Mouse (Mus musculus): Measurements from ENCODE around the gene Gm11060. TPM values are rescaled to one million over a fixed set of nuclear protein-coding genes. Genes with fewer than 3 reads are reported as not detected.

Gene Gm11060
- polyA plus RNA-seq, 1 experiment from 2014 or later: not detected

GRCm38 (mm10) chr2:105099410-105099809, 7.6 kb downstream of the Gm11060 start:
- H3K27ac ChIP-seq (ENCODE audit: low read length): no peak overlapping the region
- no peaks in the 10 kb centered on the region for H3K27me3 ChIP-seq (replicated peaks; ENCODE audit: control insufficient read depth, insufficient read depth, low read length)
- no peaks in the 10 kb centered on the region for H3K9me3 ChIP-seq (ENCODE audit: control insufficient read depth, low read length)
- ATAC-seq: no peak
- H3K4me2 ChIP-seq (ENCODE audit: low read depth, low read length): no peak overlapping the region
- 65% methylated on average over 7 of the region's 7 CpGs for WGBS
- no peaks in the 10 kb centered on the region for H3K36me3 ChIP-seq (ENCODE audit: control insufficient read depth, insufficient read depth, low read length)
- no peak overlapping the region for H3K4me3 ChIP-seq (ENCODE audit: low read length)
- no peak overlapping the region for H3K9ac ChIP-seq (ENCODE audit: low read depth, low read length)
- no peaks in the 10 kb centered on the region for H3K4me1 ChIP-seq (ENCODE audit: control insufficient read depth, insufficient read depth, low read length)

DNA sequence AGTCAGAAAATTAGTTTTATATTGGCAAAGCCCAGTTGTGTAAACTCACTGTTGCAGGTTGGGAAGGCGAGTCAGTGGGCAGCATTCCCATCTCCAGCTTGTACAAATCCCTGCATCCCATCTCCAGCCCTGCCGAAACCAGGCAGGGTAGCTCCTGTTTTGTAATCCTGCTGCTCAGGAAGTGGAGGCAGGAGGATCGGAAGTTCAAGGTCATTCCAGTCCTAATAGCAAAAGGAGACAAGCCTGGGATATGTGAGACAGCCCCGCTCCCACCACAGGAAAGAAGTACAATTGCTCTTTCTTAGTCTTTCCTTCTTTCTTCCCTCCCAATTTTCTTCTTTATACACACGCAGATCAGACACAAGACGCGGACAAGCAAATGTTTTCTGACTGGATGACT, 8.7 kb downstream of the Gm11060 start:
- ATAC-seq: no peak
- Histone ChIP-seq H3K4me3 (ENCODE audit: low read length) (no peak overlapping the region), H3K4me1 (ENCODE audit: control insufficient read depth, insufficient read depth, low read length) (no peaks in the 10 kb centered on the region), H3K4me2 (ENCODE audit: low read depth, low read length) (no peak overlapping the region), H3K9ac (ENCODE audit: low read depth, low read length) (no peak overlapping the region), H3K27me3 (replicated peaks; ENCODE audit: control insufficient read depth, insufficient read depth, low read length) (no peaks in the 10 kb centered on the region), H3K27ac (ENCODE audit: low read length) (no peak overlapping the region), H3K36me3 (ENCODE audit: control insufficient read depth, insufficient read depth, low read length) (no peaks in the 10 kb centered on the region), H3K9me3 (ENCODE audit: control insufficient read depth, low read length) (no peaks in the 10 kb centered on the region)
- WGBS: 65% methylated on average over 7 of the region's 7 CpGs

GRCm38 (mm10) chr2:105108703-105109158, 16.9 kb downstream of the Gm11060 start:
- H3K27me3 ChIP-seq (replicated peaks; ENCODE audit: control insufficient read depth, insufficient read depth, low read length): peaks cover 3% of the 10 kb centered on the region; the same call in 1 of the 2 replicates
- no peak overlapping the region for H3K4me3 ChIP-seq (ENCODE audit: low read length)
- WGBS: 31% methylated on average over 6 of the region's 6 CpGs
- H3K9me3 ChIP-seq (ENCODE audit: control insufficient read depth, low read length): no peaks in the 10 kb centered on the region
- no peak overlapping the region for H3K4me2 ChIP-seq (ENCODE audit: low read depth, low read length)
- H3K27ac ChIP-seq (ENCODE audit: low read length): no peak overlapping the region
- ATAC-seq: 0 out of 2 replicates have a peak, but pooled peaks have one; percentile 11
- H3K4me1 ChIP-seq (ENCODE audit: control insufficient read depth, insufficient read depth, low read length): no peaks in the 10 kb centered on the region
- H3K9ac ChIP-seq (ENCODE audit: low read depth, low read length): no peak overlapping the region
- H3K36me3 ChIP-seq (ENCODE audit: control insufficient read depth, insufficient read depth, low read length): no peaks in the 10 kb centered on the region

DNA sequence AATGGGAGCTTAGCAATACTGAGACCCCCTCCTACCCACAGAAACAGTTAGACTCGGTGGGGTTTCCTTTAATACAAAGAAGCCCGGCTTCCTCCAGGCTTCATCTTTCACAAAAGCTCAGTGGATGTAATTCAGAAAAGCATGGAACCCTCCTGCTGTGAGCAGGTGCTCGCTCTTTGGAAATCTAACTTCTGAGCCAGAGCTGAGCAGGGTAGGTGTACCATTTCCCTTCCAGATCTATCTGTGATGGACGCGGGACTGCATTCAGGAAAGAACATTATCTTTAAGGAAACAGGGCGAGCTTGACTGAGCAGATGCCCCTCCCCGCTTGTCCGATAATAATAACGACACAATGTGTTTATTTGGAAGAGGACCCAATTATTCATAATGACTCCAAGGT, 22.3 kb downstream of the Gm11060 start:
- Histone ChIP-seq H3K4me3 (ENCODE audit: low read length) (no peak overlapping the region), H3K36me3 (ENCODE audit: control insufficient read depth, insufficient read depth, low read length) (no peaks in the 10 kb centered on the region), H3K4me2 (ENCODE audit: low read depth, low read length) (no peak overlapping the region), H3K9me3 (ENCODE audit: control insufficient read depth, low read length) (no peaks in the 10 kb centered on the region), H3K4me1 (ENCODE audit: control insufficient read depth, insufficient read depth, low read length) (no peaks in the 10 kb centered on the region), H3K27me3 (replicated peaks; ENCODE audit: control insufficient read depth, insufficient read depth, low read length) (peaks cover 15% of the 10 kb centered on the region; the same call in 1 of the 2 replicates), H3K9ac (ENCODE audit: low read depth, low read length) (no peak overlapping the region), H3K27ac (ENCODE audit: low read length) (no peak overlapping the region)
- ATAC-seq: no peak
- 44% methylated on average over 9 of the region's 9 CpGs for WGBS

DNA sequence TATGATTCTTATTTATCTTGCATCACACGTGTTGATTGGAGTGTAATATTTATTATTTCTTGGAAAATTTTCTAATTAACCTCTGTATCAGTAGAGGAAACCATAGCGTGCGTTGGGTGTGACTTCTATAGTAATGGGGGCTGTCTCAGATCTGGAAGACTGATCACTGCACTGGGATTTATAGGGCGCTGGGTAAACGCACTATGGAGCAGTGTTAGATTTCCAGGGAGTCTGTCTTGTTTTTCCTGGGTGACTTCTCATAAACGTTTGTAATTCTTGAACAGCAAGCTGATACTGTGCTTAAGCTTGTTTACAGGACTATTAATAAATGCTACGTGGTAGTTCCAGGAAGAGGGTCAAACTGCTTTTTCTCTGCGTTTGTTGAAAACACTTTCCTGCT, 25.9 kb downstream of the Gm11060 start:
- Histone ChIP-seq H3K27me3 (replicated peaks; ENCODE audit: control insufficient read depth, insufficient read depth, low read length) (peaks cover 35% of the 10 kb centered on the region), H3K27ac (ENCODE audit: low read length) (no peak overlapping the region), H3K4me1 (ENCODE audit: control insufficient read depth, insufficient read depth, low read length) (peaks cover under 1% of the 10 kb centered on the region; the same call in 1 of the 2 replicates), H3K9ac (ENCODE audit: low read depth, low read length) (no peak overlapping the region), H3K36me3 (ENCODE audit: control insufficient read depth, insufficient read depth, low read length) (no peaks in the 10 kb centered on the region), H3K4me3 (ENCODE audit: low read length) (no peak overlapping the region), H3K4me2 (ENCODE audit: low read depth, low read length) (no peak overlapping the region), H3K9me3 (ENCODE audit: control insufficient read depth, low read length) (no peaks in the 10 kb centered on the region)
- ATAC-seq: no peak
- WGBS: 44% methylated on average over 8 of the region's 8 CpGs

DNA sequence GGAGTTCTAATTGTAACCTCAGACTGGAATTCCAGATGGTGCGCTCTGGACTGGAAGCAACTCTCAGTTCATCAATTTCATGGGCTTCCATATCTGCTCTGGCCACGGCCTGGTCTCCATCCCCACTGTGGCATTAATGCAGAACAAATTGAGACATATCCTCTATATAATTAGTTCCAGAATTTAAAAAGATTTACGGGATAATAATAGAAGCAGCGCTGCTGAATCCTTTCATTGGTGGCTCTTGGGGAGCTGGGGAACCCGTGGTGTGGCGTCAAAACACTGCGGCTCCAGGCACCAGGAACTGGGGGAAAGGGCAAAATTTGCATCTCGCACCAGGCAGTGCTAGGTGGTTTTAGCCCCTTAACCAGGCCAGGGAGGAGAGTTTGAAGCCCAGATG, 30.4 kb downstream of the Gm11060 start:
- Histone ChIP-seq H3K4me2 (ENCODE audit: low read depth, low read length) (no peak overlapping the region), H3K27ac (ENCODE audit: low read length) (no peak overlapping the region), H3K27me3 (replicated peaks; ENCODE audit: control insufficient read depth, insufficient read depth, low read length) (peaks cover 73% of the 10 kb centered on the region), H3K4me1 (ENCODE audit: control insufficient read depth, insufficient read depth, low read length) (peaks cover 16% of the 10 kb centered on the region), H3K36me3 (ENCODE audit: control insufficient read depth, insufficient read depth, low read length) (no peaks in the 10 kb centered on the region), H3K9ac (ENCODE audit: low read depth, low read length) (no peak overlapping the region), H3K9me3 (ENCODE audit: control insufficient read depth, low read length) (no peaks in the 10 kb centered on the region), H3K4me3 (ENCODE audit: low read length) (no peak overlapping the region)
- no peak for ATAC-seq
- WGBS: 12% methylated on average over 8 of the region's 8 CpGs

GRCm38 (mm10) chr2:105122886-105123285, 31.1 kb downstream of the Gm11060 start:
- Histone ChIP-seq H3K9me3 (ENCODE audit: control insufficient read depth, low read length) (no peaks in the 10 kb centered on the region), H3K4me3 (ENCODE audit: low read length) (peak overlapping the region; percentile 13; the same call in 1 of the 2 replicates), H3K27me3 (replicated peaks; ENCODE audit: control insufficient read depth, insufficient read depth, low read length) (peaks cover 79% of the 10 kb centered on the region), H3K36me3 (ENCODE audit: control insufficient read depth, insufficient read depth, low read length) (no peaks in the 10 kb centered on the region), H3K4me1 (ENCODE audit: control insufficient read depth, insufficient read depth, low read length) (peaks cover 21% of the 10 kb centered on the region), H3K9ac (ENCODE audit: low read depth, low read length) (no peak overlapping the region), H3K4me2 (ENCODE audit: low read depth, low read length) (peak overlapping the region; percentile 23), H3K27ac (ENCODE audit: low read length) (no peak overlapping the region)
- ATAC-seq: no peak
- WGBS: 2% methylated on average over 27 of the region's 27 CpGs

- Histone ChIP-seq H3K36me3 (ENCODE audit: control insufficient read depth, insufficient read depth, low read length) (no peaks in the 10 kb centered on the region), H3K9ac (ENCODE audit: low read depth, low read length) (no peak overlapping the region), H3K4me2 (ENCODE audit: low read depth, low read length) (no peak overlapping the region), H3K27ac (ENCODE audit: low read length) (no peak overlapping the region), H3K27me3 (replicated peaks; ENCODE audit: control insufficient read depth, insufficient read depth, low read length) (peaks cover 82% of the 10 kb centered on the region), H3K9me3 (ENCODE audit: control insufficient read depth, low read length) (no peaks in the 10 kb centered on the region), H3K4me3 (ENCODE audit: low read length) (no peak overlapping the region), H3K4me1 (ENCODE audit: control insufficient read depth, insufficient read depth, low read length) (peaks cover 23% of the 10 kb centered on the region)
- 8% methylated on average over 8 of the region's 8 CpGs for WGBS
- no peak for ATAC-seq
Observed at GRCm38 (mm10) chr2:105123431-105123830, 31.6 kb downstream of the Gm11060 start.

DNA sequence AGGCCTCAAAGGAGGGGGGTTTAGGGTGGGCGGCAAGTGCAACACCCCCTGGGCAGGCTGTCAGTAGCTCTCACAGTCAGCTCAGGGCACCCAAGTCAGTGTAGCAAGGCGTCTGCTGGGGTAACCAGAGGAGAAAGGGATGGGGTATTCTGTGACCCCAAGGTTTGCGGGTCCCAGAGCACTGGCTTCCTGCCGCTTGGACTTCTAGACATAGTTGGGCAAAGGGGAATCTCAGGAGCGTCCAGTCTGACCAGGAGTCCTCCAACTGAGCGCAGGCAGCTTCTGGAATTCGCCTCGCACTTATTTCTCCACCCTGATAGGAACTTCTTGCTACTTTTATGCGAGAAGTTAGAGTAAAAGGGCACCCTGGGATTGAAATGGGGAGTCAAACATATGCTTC, 32.1 kb downstream of the Gm11060 start:
- 3% methylated on average over 9 of the region's 9 CpGs for WGBS
- Histone ChIP-seq H3K27ac (ENCODE audit: low read length) (no peak overlapping the region), H3K9ac (ENCODE audit: low read depth, low read length) (no peak overlapping the region), H3K36me3 (ENCODE audit: control insufficient read depth, insufficient read depth, low read length) (no peaks in the 10 kb centered on the region), H3K4me2 (ENCODE audit: low read depth, low read length) (no peak overlapping the region), H3K4me3 (ENCODE audit: low read length) (no peak overlapping the region), H3K4me1 (ENCODE audit: control insufficient read depth, insufficient read depth, low read length) (peaks cover 23% of the 10 kb centered on the region), H3K27me3 (replicated peaks; ENCODE audit: control insufficient read depth, insufficient read depth, low read length) (peaks cover 82% of the 10 kb centered on the region), H3K9me3 (ENCODE audit: control insufficient read depth, low read length) (no peaks in the 10 kb centered on the region)
- no peak for ATAC-seq

- Histone ChIP-seq H3K4me2 (ENCODE audit: low read depth, low read length) (no peak overlapping the region), H3K27me3 (replicated peaks; ENCODE audit: control insufficient read depth, insufficient read depth, low read length) (peaks cover 84% of the 10 kb centered on the region), H3K9ac (ENCODE audit: low read depth, low read length) (no peak overlapping the region), H3K4me3 (ENCODE audit: low read length) (no peak overlapping the region), H3K9me3 (ENCODE audit: control insufficient read depth, low read length) (no peaks in the 10 kb centered on the region), H3K4me1 (ENCODE audit: control insufficient read depth, insufficient read depth, low read length) (peaks cover 23% of the 10 kb centered on the region), H3K27ac (ENCODE audit: low read length) (no peak overlapping the region), H3K36me3 (ENCODE audit: control insufficient read depth, insufficient read depth, low read length) (no peaks in the 10 kb centered on the region)
- ATAC-seq: no peak
- 4% methylated on average over 7 of the region's 7 CpGs for WGBS
Observed at GRCm38 (mm10) chr2:105124391-105124790, 32.6 kb downstream of the Gm11060 start.
